Mouse (Mus musculus) mouse trophoblast stem cell (cell line): ENCODE measurements around the gene Lyl1.
"Not testable (repeated sequence)": the region's sequence is repeated elsewhere in the genome, so short reads cannot be mapped to it uniquely, and the experiment has no call there.

Experiments used
- in situ Hi-C, 2 experiments: fragments of 300-500 bp; cut with MseI, MboI; formaldehyde crosslinking; loops; 2 replicates in 1 of 2; 3 replicates in 1 of 2; pipeline ENCODE4 v1.15.1; 2025

The Lyl1 gene

GRCm38 (mm10) chr8:84668731-84669485 lies 32.3 kb upstream of the Lyl1 start:
- in situ Hi-C loops: no loop called here

GRCm38 (mm10) chr8:84670295-84671006 lies 30.8 kb upstream of the Lyl1 start:
- in situ Hi-C loops: not testable (repeated sequence)

GRCm38 (mm10) chr8:84677305-84677704 lies 24.0 kb upstream of the Lyl1 start:
- in situ Hi-C loops: no loop called here

- in situ Hi-C loops: no loop called here
These were observed 19.8 kb upstream of the Lyl1 start for GRCm38 (mm10) chr8:84681476-84681875.

GRCm38 (mm10) chr8:84682257-84682656 lies 19.0 kb upstream of the Lyl1 start:
- in situ Hi-C loops: no loop called here

- in situ Hi-C loops: no loop called here
These were observed 16.7 kb upstream of the Lyl1 start for GRCm38 (mm10) chr8:84684537-84684936.

- in situ Hi-C loops: no loop called here
These were observed 14.9 kb upstream of the Lyl1 start, which contains the start of gene Trmt1 for GRCm38 (mm10) chr8:84686191-84687002. Gene Trmt1 (plus strand): TSS chr8:84686307.

- in situ Hi-C loops: no loop called here
These were observed 14.1 kb upstream of the Lyl1 start for GRCm38 (mm10) chr8:84687003-84687704.

GRCm38 (mm10) chr8:84687705-84688100 lies 13.6 kb upstream of the Lyl1 start, which contains the start of gene Nacc1:
Gene Nacc1 (minus strand): TSS chr8:84687862.
- in situ Hi-C loops: no loop called here

GRCm38 (mm10) chr8:84689091-84689915 lies 12.0 kb upstream of the Lyl1 start:
- in situ Hi-C loops: no loop called here

GRCm38 (mm10) chr8:84693332-84693731 lies 7.9 kb upstream of the Lyl1 start:
- in situ Hi-C loops: no loop called here

- in situ Hi-C loops: no loop called here
These were observed 6.1 kb upstream of the Lyl1 start for GRCm38 (mm10) chr8:84695140-84695539.

GRCm38 (mm10) chr8:84697166-84698130 lies 3.8 kb upstream of the Lyl1 start:
- in situ Hi-C loops: no loop called here

- in situ Hi-C loops: no loop called here
These were observed 3.0 kb upstream of the Lyl1 start for GRCm38 (mm10) chr8:84698288-84698687.

GRCm38 (mm10) chr8:84698929-84699401 lies 2.3 kb upstream of the Lyl1 start:
- in situ Hi-C loops: no loop called here

- in situ Hi-C loops: no loop called here
These were observed 1.4 kb upstream of the Lyl1 start for GRCm38 (mm10) chr8:84699861-84700322.

- in situ Hi-C loops: no loop called here
These were observed 731 bp upstream of the Lyl1 start for GRCm38 (mm10) chr8:84700526-84700925.

- in situ Hi-C loops: no loop called here
These were observed 1.3 kb downstream of the Lyl1 start for GRCm38 (mm10) chr8:84702561-84702960.

- in situ Hi-C loops: no loop called here
These were observed 1.8 kb downstream of the Lyl1 start for GRCm38 (mm10) chr8:84702963-84703465.
